Mouse (Mus musculus) testis, adult 2 months (tissue): Measurements from ENCODE around the gene Man1a.

Experiments
- CTCF ChIP-seq: fragments of 200-500 bp; IDR thresholded peaks from 2 replicates; pipeline ENCODE4 v1.5.1; 2012; ENCODE audit warnings: low read depth, mild to moderate bottlenecking, inconsistent platforms, low read length, moderate library complexity; ENCODE audit not compliant: control insufficient read depth, insufficient read depth, insufficient replicate concordance
- POLR2A ChIP-seq: fragments of 200-500 bp; IDR thresholded peaks from 2 replicates; pipeline ENCODE4 v1.6.1; 2012; ENCODE audit warnings: low read depth, mild to moderate bottlenecking, inconsistent platforms, low read length, moderate library complexity; ENCODE audit not compliant: control insufficient read depth

- TF ChIP-seq CTCF, result no peak
- no peak for TF ChIP-seq POLR2A
Observed at GRCm38 (mm10) chr10:54118223-54118912, 42.0 kb upstream of the Man1a start.
